Comparison of ENCODE assay signal across 17 mouse cellular contexts in genomic region chr11:51625187-51625820, GRCm38 (mm10). TPM values are rescaled to one million over a fixed set of nuclear protein-coding genes. Genes with fewer than 3 reads are reported as not detected.
DNase-seq lines count a peak whose midpoint lies in the region; ATAC-seq lines count a peak whose summit lies in the region.
"Had no signal": no experiment of that assay in that cellular context is flagged by ENCODE, and none has a peak within 500 bp of the region (broad histone marks: within the 10 kb centered on the region; RNA-seq: fewer than 3 reads in every experiment).

No protein-coding gene starts in this region.

- WGBS in liver, embryonic 11.5 days: 75% methylated on average over 5 of the region's 5 CpGs
- WGBS in liver, embryonic 12.5 days (ENCODE audit: insufficient replicate concordance): 63% methylated on average over 5 of the region's 5 CpGs
- 78% methylated on average over 5 of the region's 5 CpGs for WGBS in intestine, embryonic 15.5 days

- DNase-seq in liver, embryonic 11.5 days (ENCODE audit: low spot score): no peak
- DNase-seq in liver: no peak
- peak; percentile 88 for DNase-seq in MEL-GATA-1-ER (ENCODE audit: extremely low read depth, low read depth)
- no peak for DNase-seq in spleen, adult 18-20 months
- DNase-seq in c-Kit-positive CD71-positive TER-119-positive erythroid progenitor cells, embryonic 14.5 days (ENCODE audit: low spot score): no peak
- DNase-seq: cerebellum, adult 11-12 months; forebrain, postnatal 0 days; gastrocnemius, postnatal 14 days; heart, postnatal 36 days; thymus, postnatal 4 days had no signal

- peaks cover 27% of the 10 kb centered on the region for H3K4me1 ChIP-seq in liver, embryonic 11.5 days (replicated peaks; ENCODE audit: control insufficient read depth, insufficient read depth, low read length)
- peaks cover 46% of the 10 kb centered on the region for H3K4me1 ChIP-seq in liver, embryonic 12.5 days
- peaks cover 11% of the 10 kb centered on the region; the same call in 1 of the 2 replicates for H3K4me1 ChIP-seq in intestine, embryonic 15.5 days (replicated peaks)

- H3K4me3 ChIP-seq in liver, embryonic 11.5 days (ENCODE audit: low read depth, low read length): no peak overlapping the region
- H3K4me3 ChIP-seq in liver, embryonic 12.5 days: no peak overlapping the region
- H3K4me3 ChIP-seq in intestine, embryonic 15.5 days (replicated peaks): no peak overlapping the region
- H3K4me3 ChIP-seq: erythroblast, embryonic 14.5 days; heart, embryonic 10.5 days; limb, embryonic 12.5 days; lung, embryonic 15.5 days had no signal

- H3K9ac ChIP-seq in liver, embryonic 11.5 days (ENCODE audit: low read depth, low read length): 0 out of 2 replicates have a peak overlapping the region, but pooled peaks have one; percentile 8
- peak overlapping the region; percentile 22 for H3K9ac ChIP-seq in liver, embryonic 12.5 days
- H3K9ac ChIP-seq in intestine, embryonic 15.5 days: no peak overlapping the region
- H3K9ac ChIP-seq: forebrain, postnatal 0 days; limb, embryonic 12.5 days; lung, embryonic 15.5 days had no signal

- peaks cover 56% of the 10 kb centered on the region for H3K36me3 ChIP-seq in liver, embryonic 11.5 days (ENCODE audit: control insufficient read depth, insufficient read depth, low read length)
- H3K36me3 ChIP-seq in liver, embryonic 12.5 days: peaks cover 86% of the 10 kb centered on the region
- H3K36me3 ChIP-seq in intestine, embryonic 15.5 days: peaks cover 37% of the 10 kb centered on the region

- H3K27ac ChIP-seq in liver, embryonic 11.5 days (ENCODE audit: low read depth, low read length): peak overlapping the region; percentile 40; the same call in 1 of the 2 replicates
- H3K27ac ChIP-seq in liver, embryonic 12.5 days: peak overlapping the region; percentile 53
- H3K27ac ChIP-seq in intestine, embryonic 15.5 days: no peak overlapping the region
- H3K27ac ChIP-seq: heart, embryonic 10.5 days; limb, embryonic 12.5 days; lung, embryonic 15.5 days had no signal

- peak; percentile 80 for ATAC-seq in liver, embryonic 11.5 days (replicated peaks; ENCODE audit: low FRiP score)
- ATAC-seq in liver, embryonic 12.5 days: peak; percentile 69; the same call in 1 of the 2 replicates
- no peak for ATAC-seq in intestine, embryonic 15.5 days
- ATAC-seq: CD4-positive, CD25-positive, alpha-beta regulatory T cell, adult 4 months; forebrain, postnatal 0 days had no signal

- H3K4me2 ChIP-seq in liver, embryonic 11.5 days: peak overlapping the region; percentile 21; the same call in 1 of the 2 replicates
- H3K4me2 ChIP-seq in liver, embryonic 12.5 days: peak overlapping the region; percentile 15; the same call in 1 of the 2 replicates
- H3K4me2 ChIP-seq in intestine, embryonic 15.5 days (replicated peaks): no peak overlapping the region
- H3K4me2 ChIP-seq: limb, embryonic 12.5 days; lung, embryonic 15.5 days had no signal

- H3K9me3 ChIP-seq in liver, embryonic 11.5 days (ENCODE audit: control insufficient read depth, low read length): no peaks in the 10 kb centered on the region
- H3K9me3 ChIP-seq in liver, embryonic 12.5 days (replicated peaks): no peaks in the 10 kb centered on the region
- H3K9me3 ChIP-seq in intestine, embryonic 15.5 days: no peaks in the 10 kb centered on the region
- H3K9me3 ChIP-seq: heart, embryonic 10.5 days; limb, embryonic 12.5 days; lung, embryonic 15.5 days had no signal

- H3K27me3 ChIP-seq in liver, embryonic 11.5 days (replicated peaks; ENCODE audit: control insufficient read depth, insufficient read depth, low read length): no peaks in the 10 kb centered on the region
- no peaks in the 10 kb centered on the region for H3K27me3 ChIP-seq in liver, embryonic 12.5 days (replicated peaks)
- no peaks in the 10 kb centered on the region for H3K27me3 ChIP-seq in intestine, embryonic 15.5 days (replicated peaks)
- H3K27me3 ChIP-seq: limb, embryonic 12.5 days; lung, embryonic 15.5 days had no signal

RNA-seq across cellular contexts. Expression of gene Nhp2, which starts 5.8 kb away (rescaled TPM):
- polyA plus RNA-seq in liver, embryonic 11.5 days (2014; fragmentation: Nextera tagmentation; extraction: Ambion mirVana): 347 and 349 TPM in 2 replicates
- 217 and 228 TPM in 2 replicates for polyA plus RNA-seq in liver, embryonic 12.5 days (2016; fragmentation: Nextera tagmentation; extraction: Ambion mirVana)
- polyA plus RNA-seq in intestine, embryonic 15.5 days (2015; fragmentation: Nextera tagmentation; extraction: Ambion mirVana): 172 and 184 TPM in 2 replicates

RNA-seq across cellular contexts. Expression of gene Rmnd5b, which starts 10.4 kb away (rescaled TPM):
- polyA plus RNA-seq in liver, embryonic 11.5 days (2014; fragmentation: Nextera tagmentation; extraction: Ambion mirVana): 47.8 and 52.2 TPM in 2 replicates
- polyA plus RNA-seq in liver, embryonic 12.5 days (2016; fragmentation: Nextera tagmentation; extraction: Ambion mirVana): 30.4 and 34.4 TPM in 2 replicates
- polyA plus RNA-seq in intestine, embryonic 15.5 days (2015; fragmentation: Nextera tagmentation; extraction: Ambion mirVana): 38.2 and 42.6 TPM in 2 replicates

RNA-seq across cellular contexts. Expression of gene Hnrnpab, which starts 18.7 kb away (rescaled TPM):
- polyA plus RNA-seq in liver, embryonic 11.5 days (2014; fragmentation: Nextera tagmentation; extraction: Ambion mirVana): 552 and 577 TPM in 2 replicates
- 503 and 514 TPM in 2 replicates for polyA plus RNA-seq in liver, embryonic 12.5 days (2016; fragmentation: Nextera tagmentation; extraction: Ambion mirVana)
- 381 and 414 TPM in 2 replicates for polyA plus RNA-seq in intestine, embryonic 15.5 days (2015; fragmentation: Nextera tagmentation; extraction: Ambion mirVana)

RNA-seq across cellular contexts. Expression of gene N4bp3, which starts 25.3 kb away (rescaled TPM):
- polyA plus RNA-seq in liver, embryonic 11.5 days (2014; fragmentation: Nextera tagmentation; extraction: Ambion mirVana): 7.2 and 7.9 TPM in 2 replicates
- polyA plus RNA-seq in liver, embryonic 12.5 days (2016; fragmentation: Nextera tagmentation; extraction: Ambion mirVana): 4.9 and 5.3 TPM in 2 replicates
- polyA plus RNA-seq in intestine, embryonic 15.5 days (2015; fragmentation: Nextera tagmentation; extraction: Ambion mirVana): 17.6 and 18.1 TPM in 2 replicates

RNA-seq across cellular contexts. Expression of gene D930048N14Rik, which starts 25.4 kb away (rescaled TPM):
- 1.3 and 1.5 TPM in 2 replicates for polyA plus RNA-seq in liver, embryonic 11.5 days (2014; fragmentation: Nextera tagmentation; extraction: Ambion mirVana)
- 0.84 and 0.95 TPM in 2 replicates for polyA plus RNA-seq in liver, embryonic 12.5 days (2016; fragmentation: Nextera tagmentation; extraction: Ambion mirVana)
- 3.2 and 3.3 TPM in 2 replicates for polyA plus RNA-seq in intestine, embryonic 15.5 days (2015; fragmentation: Nextera tagmentation; extraction: Ambion mirVana)
- polyA plus RNA-seq: erythroblast, embryonic 14.5 days had no signal
